Mouse (Mus musculus): ENCODE measurements around the gene Trp63. TPM values are rescaled to one million over a fixed set of nuclear protein-coding genes. Genes with fewer than 3 reads are reported as not detected.
A peak's percentile ranks its signal among the peaks of the same experiment; 100 is the strongest.
"Not testable (repeated sequence)": the region's sequence is repeated elsewhere in the genome, so short reads cannot be mapped to it uniquely, and the experiment has no call there.

The Trp63 gene
- polyA plus RNA-seq (2016; fragmentation: Nextera tagmentation; extraction: Ambion mirVana) = 1.7 and 5.7 TPM in 2 replicates

DNA sequence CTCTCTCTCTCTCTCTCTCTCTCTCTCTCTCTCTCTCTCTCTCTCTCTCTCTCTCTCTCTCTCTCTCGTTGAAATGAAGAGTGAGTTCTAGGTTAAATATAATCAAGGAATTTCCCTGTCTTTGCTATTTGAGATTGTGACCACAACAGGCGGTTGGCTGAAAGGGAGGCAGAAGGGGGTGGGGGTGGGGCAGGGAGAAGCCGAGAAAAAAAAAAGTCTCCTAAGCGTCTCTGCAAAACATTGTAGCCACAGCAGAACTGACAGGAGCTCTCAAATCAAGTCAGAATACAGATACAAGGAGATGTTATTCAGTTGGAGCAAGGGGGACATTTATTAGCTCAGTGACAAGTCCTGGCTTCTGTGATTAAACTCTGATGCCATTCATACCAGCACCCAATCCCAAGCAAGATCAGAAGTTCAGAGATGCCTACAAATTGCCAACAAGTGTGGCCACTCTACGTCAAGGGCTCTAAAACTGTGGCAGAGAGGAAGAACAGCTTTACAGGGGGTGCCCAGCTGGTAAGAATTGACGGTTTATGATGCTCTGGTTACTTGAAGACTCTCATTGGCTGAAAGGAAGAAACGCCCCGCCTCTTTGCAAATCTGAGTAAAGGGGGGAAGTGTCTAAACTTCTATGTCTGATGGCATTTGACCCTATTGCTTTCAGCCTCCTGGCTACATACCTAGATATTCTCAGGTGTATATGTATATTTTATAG is at the start of gene Trp63:
Gene Trp63 (plus strand): TSS at position 233 of the 718 bp plus-strand sequence.
- no peaks in the 10 kb centered on the region for H3K27me3 ChIP-seq (ENCODE audit: insufficient read depth, poor library complexity, severe bottlenecking)
- H3K9me3 ChIP-seq = no peaks in the 10 kb centered on the region
- H3K4me1 ChIP-seq = no peaks in the 10 kb centered on the region
- peak within 1 kb of the TSS; percentile 47 for H3K4me3 ChIP-seq
- no peak within 1 kb of the TSS for H3K27ac ChIP-seq
- no peak for DNase-seq (ENCODE audit: low spot score)
- no peaks in the 10 kb centered on the region for H3K36me3 ChIP-seq
- WGBS = 38% methylated on average over 7 of the region's 8 CpGs

GRCm38 (mm10) chr16:25644716-25645115 is 38.8 kb upstream of the Trp63 start:
- not testable (repeated sequence) for H3K4me1 ChIP-seq; H3K27me3 ChIP-seq (ENCODE audit: insufficient read depth, poor library complexity, severe bottlenecking); H3K27ac ChIP-seq

DNA sequence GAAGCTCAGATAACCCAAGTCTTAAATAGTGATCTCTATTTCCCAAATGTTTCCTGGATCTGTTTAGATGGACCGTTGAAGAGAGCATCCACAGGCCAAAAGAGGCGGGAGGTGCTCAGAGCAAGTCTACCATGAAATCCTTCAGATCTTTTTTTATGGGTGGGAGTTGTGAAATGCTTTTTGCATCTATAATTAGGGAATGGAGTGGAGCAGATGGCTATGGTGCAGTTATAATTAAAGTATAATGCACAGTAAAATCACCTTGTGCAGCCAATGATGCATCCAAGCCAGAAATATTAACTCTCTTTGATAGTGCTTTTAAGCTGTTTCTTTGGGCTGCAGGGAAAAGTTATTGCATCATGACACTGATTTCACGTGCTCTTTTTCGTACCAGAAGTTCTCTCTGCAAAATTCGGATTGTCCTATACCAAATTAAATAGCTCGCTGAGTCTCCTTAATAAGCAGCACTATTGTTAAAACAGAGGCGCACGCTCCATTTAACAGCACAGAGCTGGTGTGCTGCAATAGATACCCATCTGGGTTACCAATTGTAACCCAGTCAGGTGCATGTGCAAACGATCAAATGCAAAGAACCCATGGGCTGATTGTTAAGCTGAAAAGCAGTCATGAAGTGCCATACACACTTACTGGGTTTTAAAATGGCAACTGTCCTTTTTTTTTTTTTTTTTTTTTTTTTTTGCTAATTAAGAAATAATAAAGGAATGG is 22.9 kb upstream of the Trp63 start:
- Histone ChIP-seq H3K36me3 (no peaks in the 10 kb centered on the region), H3K27ac (no peak overlapping the region), H3K4me3 (no peak overlapping the region), H3K27me3 (ENCODE audit: insufficient read depth, poor library complexity, severe bottlenecking) (no peaks in the 10 kb centered on the region), H3K9me3 (no peaks in the 10 kb centered on the region), H3K4me1 (no peaks in the 10 kb centered on the region)
- DNase-seq (ENCODE audit: low spot score) = no peak
- 89% methylated on average over 9 of the region's 9 CpGs for whole genome bisulfite sequencing

More at GRCm38 (mm10) chr16:25644716-25645115, 38.8 kb upstream of the Trp63 start:
- H3K36me3 ChIP-seq; H3K9me3 ChIP-seq; H3K4me3 ChIP-seq; DNase-seq (ENCODE audit: low spot score): not testable (repeated sequence)
- 73% methylated on average over 4 of the region's 4 CpGs for WGBS

DNA sequence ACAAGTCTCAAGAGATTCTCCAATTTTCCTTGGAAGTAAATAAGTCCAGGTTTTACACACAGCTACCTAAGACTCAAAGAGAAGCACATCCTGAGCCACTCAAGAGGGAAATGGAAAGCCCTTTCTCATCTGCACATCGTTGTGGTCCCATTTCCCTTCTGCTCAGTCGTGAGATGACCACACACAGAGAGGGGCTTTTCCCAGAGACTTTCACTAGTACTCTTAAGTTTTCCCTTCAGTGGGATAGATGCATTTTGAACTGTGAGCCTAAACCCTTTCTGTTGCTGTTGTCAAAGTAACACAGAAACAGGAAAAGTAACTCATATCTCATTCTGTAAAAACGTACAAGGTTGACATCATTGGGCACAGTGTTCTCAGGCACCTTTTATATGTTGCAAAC is 20.4 kb upstream of the Trp63 start:
- Histone ChIP-seq H3K27me3 (ENCODE audit: insufficient read depth, poor library complexity, severe bottlenecking) (no peaks in the 10 kb centered on the region), H3K36me3 (no peaks in the 10 kb centered on the region), H3K27ac (no peak overlapping the region), H3K9me3 (no peaks in the 10 kb centered on the region), H3K4me3 (no peak overlapping the region), H3K4me1 (no peaks in the 10 kb centered on the region)
- WGBS = 71% methylated on average over 3 of the region's 3 CpGs
- no peak for DNase-seq (ENCODE audit: low spot score)

DNA sequence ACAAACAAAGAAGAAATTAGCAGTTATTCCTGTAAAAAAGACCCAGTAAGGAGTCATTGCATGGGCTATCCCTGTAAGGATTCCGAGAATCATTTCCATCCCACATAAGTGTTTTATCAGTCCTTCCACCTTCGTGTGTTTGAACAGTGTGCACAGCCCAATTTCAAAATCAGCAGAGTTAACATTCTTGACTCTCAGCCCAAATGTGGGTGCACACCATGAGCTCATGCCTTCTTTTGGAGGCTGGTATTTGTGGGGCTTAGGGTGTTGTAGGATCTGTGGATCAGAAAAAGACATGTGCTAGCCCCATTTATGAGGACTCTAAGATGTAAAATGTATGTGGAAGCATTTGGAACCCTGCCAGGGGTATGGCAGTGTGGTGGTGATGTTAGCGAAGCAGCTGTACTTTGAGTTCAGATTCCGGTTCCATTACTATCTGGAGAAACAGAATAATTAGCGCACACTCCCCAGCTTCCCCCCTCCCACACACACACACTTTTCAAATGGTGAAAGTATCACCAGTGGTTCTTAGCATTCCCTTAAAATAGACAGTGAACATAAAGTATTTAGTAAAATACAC is 9.6 kb upstream of the Trp63 start:
- WGBS = 69% methylated on average over 5 of the region's 5 CpGs

DNA sequence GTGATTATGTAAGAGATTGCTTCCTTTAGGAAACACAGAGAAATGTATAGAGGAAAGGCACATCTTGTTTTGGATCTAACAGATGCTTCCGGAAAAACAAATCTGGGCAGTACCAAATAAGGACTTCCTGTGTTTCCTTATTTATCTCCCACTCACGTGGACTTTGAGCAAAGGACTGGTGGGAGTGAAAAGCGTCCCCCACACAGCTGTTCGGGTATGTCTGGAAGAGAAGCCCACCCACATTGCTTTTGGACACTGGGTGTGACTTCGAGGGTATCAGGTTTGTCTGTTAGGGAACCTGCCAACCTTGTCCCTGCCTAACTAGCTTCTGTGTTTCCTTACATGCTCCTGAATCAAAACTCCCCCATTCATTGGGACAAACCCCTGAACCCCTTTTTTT is 3.2 kb upstream of the Trp63 start:
- Histone ChIP-seq H3K4me3 (no peak overlapping the region), H3K36me3 (no peaks in the 10 kb centered on the region), H3K9me3 (no peaks in the 10 kb centered on the region), H3K4me1 (no peaks in the 10 kb centered on the region), H3K27ac (no peak overlapping the region), H3K27me3 (ENCODE audit: insufficient read depth, poor library complexity, severe bottlenecking) (no peaks in the 10 kb centered on the region)
- 59% methylated on average over 5 of the region's 5 CpGs for WGBS
- DNase-seq (ENCODE audit: low spot score) = no peak

More for the DNA sequence above, 9.6 kb upstream of the Trp63 start:
- Histone ChIP-seq H3K4me3 (no peak overlapping the region), H3K27me3 (ENCODE audit: insufficient read depth, poor library complexity, severe bottlenecking) (no peaks in the 10 kb centered on the region), H3K4me1 (no peaks in the 10 kb centered on the region), H3K9me3 (no peaks in the 10 kb centered on the region), H3K27ac (no peak overlapping the region), H3K36me3 (no peaks in the 10 kb centered on the region)
- no peak for DNase-seq (ENCODE audit: low spot score)

GRCm38 (mm10) chr16:25682533-25682932 is 1.0 kb upstream of the Trp63 start:
- no peaks in the 10 kb centered on the region for H3K27me3 ChIP-seq (ENCODE audit: insufficient read depth, poor library complexity, severe bottlenecking)
- 79% methylated on average over 4 of the region's 4 CpGs for WGBS

GRCm38 (mm10) chr16:25684572-25684971 is 1.0 kb downstream of the Trp63 start:
- 72% methylated on average over 2 of the region's 2 CpGs for WGBS
- Histone ChIP-seq H3K27ac (no peak overlapping the region), H3K36me3 (no peaks in the 10 kb centered on the region), H3K4me3 (no peak overlapping the region), H3K9me3 (no peaks in the 10 kb centered on the region), H3K4me1 (no peaks in the 10 kb centered on the region), H3K27me3 (ENCODE audit: insufficient read depth, poor library complexity, severe bottlenecking) (no peaks in the 10 kb centered on the region)
- no peak for DNase-seq (ENCODE audit: low spot score)

More at GRCm38 (mm10) chr16:25682533-25682932, 1.0 kb upstream of the Trp63 start:
- H3K27ac ChIP-seq = no peak overlapping the region
- no peak for DNase-seq (ENCODE audit: low spot score)
- no peak overlapping the region for H3K4me3 ChIP-seq
- H3K9me3 ChIP-seq = no peaks in the 10 kb centered on the region
- no peaks in the 10 kb centered on the region for H3K4me1 ChIP-seq
- no peaks in the 10 kb centered on the region for H3K36me3 ChIP-seq

DNA sequence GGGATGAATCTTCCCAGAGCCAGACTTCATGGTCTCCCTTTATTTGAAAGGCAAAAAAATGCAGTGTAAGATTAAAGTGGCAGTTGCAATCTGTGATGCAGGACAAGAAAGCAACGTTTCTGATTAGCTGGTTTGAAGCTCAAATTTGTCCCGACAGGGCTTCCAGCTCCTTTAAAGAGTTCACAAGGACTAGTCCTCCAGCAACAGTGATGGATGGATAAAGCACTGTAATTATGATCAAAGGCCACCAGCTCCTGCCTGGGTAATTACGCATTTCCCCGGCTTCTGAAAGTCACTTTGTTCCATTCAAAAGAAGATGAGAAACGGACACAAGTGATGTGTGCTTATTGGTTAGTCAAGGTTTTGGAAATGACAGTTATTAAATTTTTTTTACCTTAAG is 7.0 kb downstream of the Trp63 start:
- Histone ChIP-seq H3K4me1 (no peaks in the 10 kb centered on the region), H3K4me3 (no peak overlapping the region), H3K9me3 (no peaks in the 10 kb centered on the region), H3K27me3 (ENCODE audit: insufficient read depth, poor library complexity, severe bottlenecking) (no peaks in the 10 kb centered on the region), H3K27ac (no peak overlapping the region), H3K36me3 (no peaks in the 10 kb centered on the region)
- WGBS = 55% methylated on average over 5 of the region's 5 CpGs
- no peak for DNase-seq (ENCODE audit: low spot score)

DNA sequence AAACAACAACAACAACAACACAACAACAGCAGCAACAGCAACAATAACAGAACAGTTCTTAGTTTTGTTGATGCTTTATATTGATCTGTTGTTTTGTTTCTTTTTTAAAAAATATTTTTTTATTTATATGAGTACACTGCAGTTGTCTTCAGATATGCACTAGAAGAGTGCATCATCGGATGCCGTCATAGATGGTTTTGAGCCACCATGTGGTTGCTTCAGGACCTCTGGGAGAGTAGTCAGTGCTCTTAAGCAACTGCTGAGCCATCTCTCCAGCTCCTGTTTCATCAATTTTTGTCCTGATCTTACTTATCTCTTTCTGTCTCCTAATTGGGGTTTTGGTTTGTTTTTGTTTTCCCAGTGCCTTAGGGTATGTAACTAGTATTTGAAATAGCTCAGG is 17.7 kb downstream of the Trp63 start:
- no peaks in the 10 kb centered on the region for H3K27me3 ChIP-seq (ENCODE audit: insufficient read depth, poor library complexity, severe bottlenecking)
- no peaks in the 10 kb centered on the region for H3K36me3 ChIP-seq
- H3K4me3 ChIP-seq = no peak overlapping the region
- DNase-seq (ENCODE audit: low spot score) = no peak
- 90% methylated on average over 2 of the region's 2 CpGs for WGBS
- no peaks in the 10 kb centered on the region for H3K4me1 ChIP-seq
- no peaks in the 10 kb centered on the region for H3K9me3 ChIP-seq
- H3K27ac ChIP-seq = no peak overlapping the region

DNA sequence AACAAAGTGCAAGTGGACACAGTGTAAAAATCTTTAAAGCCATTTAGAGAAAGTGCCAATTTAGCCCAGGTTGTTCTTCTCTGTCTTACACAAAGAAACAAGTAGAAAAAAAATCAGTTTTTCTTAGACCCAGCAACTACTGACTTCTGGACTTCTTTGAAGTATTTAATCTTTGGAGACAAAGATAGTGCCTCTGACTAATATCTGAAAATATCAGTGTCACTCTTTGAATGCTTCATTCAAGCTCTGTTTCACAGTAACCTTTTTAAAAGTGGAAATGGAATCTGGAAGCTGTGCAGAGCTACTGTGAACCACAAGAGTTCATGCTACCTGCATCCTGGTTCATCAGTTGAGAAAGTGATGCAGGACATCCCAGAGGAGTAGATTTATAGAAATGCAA is 22.7 kb downstream of the Trp63 start:
- Histone ChIP-seq H3K27ac (no peak overlapping the region), H3K4me1 (no peaks in the 10 kb centered on the region), H3K27me3 (ENCODE audit: insufficient read depth, poor library complexity, severe bottlenecking) (no peaks in the 10 kb centered on the region), H3K9me3 (no peaks in the 10 kb centered on the region), H3K4me3 (no peak overlapping the region), H3K36me3 (no peaks in the 10 kb centered on the region)
- no peak for DNase-seq (ENCODE audit: low spot score)

GRCm38 (mm10) chr16:25715790-25716189 is 32.2 kb downstream of the Trp63 start:
- Histone ChIP-seq H3K4me3 (no peak overlapping the region), H3K9me3 (no peaks in the 10 kb centered on the region), H3K27me3 (ENCODE audit: insufficient read depth, poor library complexity, severe bottlenecking) (no peaks in the 10 kb centered on the region), H3K36me3 (no peaks in the 10 kb centered on the region), H3K27ac (no peak overlapping the region), H3K4me1 (no peaks in the 10 kb centered on the region)
- WGBS = 82% methylated on average over 3 of the region's 3 CpGs
- DNase-seq (ENCODE audit: low spot score) = no peak

- H3K27me3 ChIP-seq (ENCODE audit: insufficient read depth, poor library complexity, severe bottlenecking) = no peaks in the 10 kb centered on the region
- no peaks in the 10 kb centered on the region for H3K9me3 ChIP-seq
- H3K27ac ChIP-seq = no peak overlapping the region
- H3K36me3 ChIP-seq = no peaks in the 10 kb centered on the region
- no peak overlapping the region for H3K4me3 ChIP-seq
- DNase-seq (ENCODE audit: low spot score) = no peak
- WGBS = 72% methylated on average over 5 of the region's 5 CpGs
- no peaks in the 10 kb centered on the region for H3K4me1 ChIP-seq
These were observed 39.6 kb downstream of the Trp63 start for GRCm38 (mm10) chr16:25723131-25723530.
